Mouse (Mus musculus): ENCODE data around the gene Pbdc1. TPM values are rescaled to one million over a fixed set of nuclear protein-coding genes. Genes with fewer than 3 reads are reported as not detected.
A peak's percentile ranks its signal among the peaks of the same experiment; 100 is the strongest.
"Not testable (repeated sequence)": the region's sequence is repeated elsewhere in the genome, so short reads cannot be mapped to it uniquely, and the experiment has no call there.

The Pbdc1 gene
- polyA plus RNA-seq, 1 experiment from 2014 or later = 41.7 TPM

DNA sequence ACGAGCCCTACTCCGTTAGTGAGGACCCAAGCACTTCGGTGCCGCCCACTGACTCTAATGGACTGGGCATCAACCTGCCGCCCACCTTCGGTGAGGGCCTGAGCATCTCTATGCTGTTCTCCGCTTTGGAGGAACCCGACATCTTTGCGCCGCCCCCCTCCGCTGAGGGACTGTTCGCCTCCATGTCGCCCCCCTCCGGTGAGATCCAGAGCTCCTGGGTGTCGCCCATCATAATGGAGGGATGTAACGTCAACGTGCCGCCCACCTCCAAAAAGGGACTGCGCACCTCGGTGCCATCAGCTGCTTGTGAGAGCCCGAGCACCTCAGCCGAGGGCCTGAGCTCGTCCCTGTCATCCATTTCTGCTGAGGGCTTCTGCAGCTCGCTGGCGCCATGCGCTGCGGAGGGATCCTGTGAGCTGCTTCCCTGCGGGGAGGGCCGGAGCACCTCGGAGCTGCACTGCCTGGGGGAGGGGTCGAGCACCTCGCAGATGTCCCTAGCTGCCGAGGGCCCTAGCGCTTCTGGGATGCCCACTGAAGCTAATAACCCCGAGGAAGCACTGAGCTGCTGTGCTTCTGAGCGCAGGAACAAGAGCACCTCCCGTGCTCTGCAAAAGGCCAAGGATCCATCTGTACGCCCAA is 41.8 kb downstream of the Pbdc1 start:
- peak overlapping the region; percentile 68 for H3K4me3 ChIP-seq (replicated peaks)
- peak overlapping the region; percentile 84 for H3K27ac ChIP-seq
- ATAC-seq = peak; percentile 83
- H3K36me3 ChIP-seq = peaks cover 8% of the 10 kb centered on the region; the same call in 1 of the 2 replicates
- peaks cover 15% of the 10 kb centered on the region for H3K4me1 ChIP-seq (replicated peaks)
- H3K9ac ChIP-seq (replicated peaks) = peak overlapping the region; percentile 84
- H3K27me3 ChIP-seq = peaks cover 74% of the 10 kb centered on the region
- H3K4me2 ChIP-seq (replicated peaks) = peak overlapping the region; percentile 67
- no peaks in the 10 kb centered on the region for H3K9me3 ChIP-seq
- WGBS = 26% methylated on average over 38 of the region's 38 CpGs

- WGBS = 38% methylated on average over 3 of the region's 3 CpGs
- Histone ChIP-seq H3K27me3 (peaks cover 59% of the 10 kb centered on the region), H3K4me2 (replicated peaks) (no peak overlapping the region), H3K27ac (no peak overlapping the region), H3K36me3 (peaks cover 8% of the 10 kb centered on the region; the same call in 1 of the 2 replicates), H3K9ac (replicated peaks) (no peak overlapping the region), H3K4me3 (replicated peaks) (no peak overlapping the region), H3K9me3 (no peaks in the 10 kb centered on the region), H3K4me1 (replicated peaks) (peaks cover 15% of the 10 kb centered on the region)
- no peak for ATAC-seq
These were observed 45.3 kb downstream of the Pbdc1 start for GRCm38 (mm10) chrX:105124903-105125302.

DNA sequence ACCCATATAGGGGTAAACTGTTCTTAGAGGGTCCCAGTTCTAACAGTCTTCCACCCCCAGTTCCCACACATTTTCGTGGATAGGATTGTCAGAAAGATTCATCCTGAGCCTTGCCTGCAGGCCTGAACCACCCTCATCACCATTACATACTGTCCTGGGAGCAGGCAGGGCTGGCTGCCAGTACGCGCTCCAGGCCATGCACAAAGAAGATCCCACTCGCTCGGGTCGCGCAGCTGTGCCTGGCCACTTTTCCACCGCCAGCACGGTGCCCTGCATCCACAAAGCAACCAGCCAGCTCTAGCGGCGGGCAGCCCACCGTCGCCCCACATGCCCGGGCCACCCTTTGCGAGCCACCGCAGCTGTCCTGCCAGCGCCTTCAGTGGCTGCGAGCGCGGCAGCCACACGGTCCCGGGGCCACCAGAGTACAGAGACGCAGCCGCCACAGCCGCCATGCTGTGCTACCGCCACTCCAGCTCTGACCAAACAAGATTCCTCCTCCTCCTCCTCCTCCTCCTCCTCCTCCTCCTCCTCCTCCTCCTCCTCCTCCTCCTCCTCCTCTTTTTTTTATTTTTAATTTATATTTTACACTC is 72.4 kb downstream of the Pbdc1 start:
- Histone ChIP-seq H3K36me3 (no peaks in the 10 kb centered on the region), H3K4me3 (replicated peaks) (peak overlapping the region; percentile 25), H3K4me2 (replicated peaks) (peak overlapping the region; percentile 37), H3K27me3 (peaks cover 55% of the 10 kb centered on the region), H3K9me3 (no peaks in the 10 kb centered on the region), H3K9ac (replicated peaks) (peak overlapping the region; percentile 39; the same call in 1 of the 2 replicates), H3K27ac (no peak overlapping the region), H3K4me1 (replicated peaks) (no peaks in the 10 kb centered on the region)
- ATAC-seq = peak; percentile 58
- WGBS = 57% methylated on average over 22 of the region's 26 CpGs

- not testable (repeated sequence) for H3K4me3 ChIP-seq (replicated peaks); H3K27ac ChIP-seq; H3K4me2 ChIP-seq (replicated peaks); H3K4me1 ChIP-seq (replicated peaks); ATAC-seq; H3K9ac ChIP-seq (replicated peaks); H3K9me3 ChIP-seq; H3K36me3 ChIP-seq
- peaks cover 56% of the 10 kb centered on the region for H3K27me3 ChIP-seq
- 77% methylated on average over 6 of the region's 6 CpGs for WGBS
These were observed 85.5 kb downstream of the Pbdc1 start for GRCm38 (mm10) chrX:105165007-105165406.

Other genes with a start within 250 kb of the Pbdc1 start
- gene Magee2, start 222.5 kb upstream of the Pbdc1 start, polyA plus RNA-seq (2015; fragmentation: Nextera tagmentation; extraction: Ambion mirVana) = 18.8 and 21.2 TPM in 2 replicates
- 160 and 163 TPM in 2 replicates for gene Magee1, start 40.6 kb downstream of the Pbdc1 start, polyA plus RNA-seq (2015; fragmentation: Nextera tagmentation; extraction: Ambion mirVana)

Data from midbrain, embryonic 13.5 days (tissue).